Mouse (Mus musculus) neural tube, embryonic 11.5 days (tissue): ENCODE measurements around the gene Ddx25. TPM values are rescaled to one million over a fixed set of nuclear protein-coding genes. Genes with fewer than 3 reads are reported as not detected.

Experiments used
- ATAC-seq: fragments of 200-750 bp; cut with Nextera tagmentation; 2 replicates; pipeline ENCODE4 v1.8.0; 2017; ENCODE audit warnings: moderate number of reproducible peaks, mild to moderate bottlenecking, moderate TSS enrichment, moderate library complexity; ENCODE audit not compliant: insufficient read depth, low FRiP score, low TSS enrichment
- DNase-seq: peaks from one replicate; pipeline ENCODE4 v3.0.0-alpha.2; 2015; ENCODE audit warnings: low spot score
- H3K27ac ChIP-seq: fragments of 300-500 bp; sonication (generic); 2 replicates; pipeline ENCODE4 v1.5.1; 2014; ENCODE audit warnings: low read depth, mild to moderate bottlenecking, low read length
- H3K27me3 ChIP-seq: fragments of 300-500 bp; sonication (generic); 2 replicates; pipeline ENCODE4 v1.6.1; 2014; ENCODE audit warnings: mild to moderate bottlenecking, low read length, mixed read lengths; ENCODE audit not compliant: control insufficient read depth, insufficient read depth
- H3K36me3 ChIP-seq: fragments of 300-500 bp; sonication (generic); 2 replicates; pipeline ENCODE4 v1.6.1; 2014; ENCODE audit warnings: mild to moderate bottlenecking, low read length, moderate library complexity, mixed read lengths; ENCODE audit not compliant: control insufficient read depth, insufficient read depth
- H3K4me1 ChIP-seq: fragments of 300-500 bp; sonication (generic); 2 replicates; pipeline ENCODE4 v1.6.1; 2014; ENCODE audit warnings: low read length, mixed read lengths; ENCODE audit not compliant: control insufficient read depth, insufficient read depth
- H3K4me2 ChIP-seq: fragments of 300-500 bp; sonication (generic); 2 replicates; pipeline ENCODE4 v1.6.1; 2014; ENCODE audit warnings: low read depth, mild to moderate bottlenecking, moderate library complexity
- H3K4me3 ChIP-seq: fragments of 300-500 bp; sonication (generic); 2 replicates; pipeline ENCODE4 v1.5.1; 2014; ENCODE audit warnings: low read depth, low read length
- H3K9ac ChIP-seq: fragments of 300-500 bp; sonication (generic); 2 replicates; pipeline ENCODE4 v1.6.1; 2014; ENCODE audit warnings: mild to moderate bottlenecking, low read length
- H3K9me3 ChIP-seq: fragments of 300-500 bp; sonication (generic); 2 replicates; pipeline ENCODE4 v1.6.1; 2016; ENCODE audit warnings: low read length; ENCODE audit not compliant: control insufficient read depth
- WGBS: fragments of 180-500 bp; shearing (Covaris S2); extraction: QIAGEN DNeasy Blood & Tissue Kit; methylation state at CpG from one replicate; pipeline ENCODE4 v1.1.7; 2014; 5-methylcytosine and 5-hydroxymethylcytosine counted together
- polyA plus RNA-seq: library from polyadenylated mRNA; unstranded; fragments of >200 nt; fragmentation: Nextera tagmentation; extraction: Ambion mirVana; gene quantifications from 2 replicates; pipeline ENCODE4 v1.2.1, GENCODE M21; 2014

Gene Ddx25
- polyA plus RNA-seq, 1 experiment from 2014 or later = 11.4 TPM

DNA sequence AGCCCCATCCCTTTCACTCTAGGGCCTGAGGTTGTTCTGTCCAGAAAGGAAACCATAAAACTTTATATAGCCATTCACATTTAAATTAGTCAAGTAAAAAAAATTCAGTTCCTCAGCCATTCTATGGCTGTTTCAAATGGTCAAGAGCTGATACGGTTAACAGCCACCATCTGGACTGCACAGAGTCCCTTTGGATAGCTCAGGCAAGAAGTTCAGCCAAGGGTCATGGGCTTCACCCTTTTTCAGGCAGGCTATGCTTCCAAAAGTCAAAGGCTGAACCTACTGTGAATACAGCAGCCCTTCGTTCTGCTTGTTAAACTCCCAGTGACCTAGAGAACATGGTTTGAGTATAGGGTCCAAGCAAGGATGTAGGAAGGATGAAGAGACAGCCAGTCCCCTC is 13.7 kb downstream of the Ddx25 start:
- H3K9me3 ChIP-seq = no peaks in the 10 kb centered on the region
- H3K9ac ChIP-seq = no peak overlapping the region
- no peaks in the 10 kb centered on the region for H3K36me3 ChIP-seq
- no peaks in the 10 kb centered on the region for H3K4me1 ChIP-seq
- WGBS = 21% methylated on average over 2 of the region's 2 CpGs
- 0 out of 2 replicates have a peak, but pooled peaks have one; percentile 42 for ATAC-seq
- H3K27me3 ChIP-seq = no peaks in the 10 kb centered on the region
- H3K4me2 ChIP-seq = no peak overlapping the region
- H3K27ac ChIP-seq = no peak overlapping the region
- H3K4me3 ChIP-seq = no peak overlapping the region
- no peak for DNase-seq

GRCm38 (mm10) chr9:35543099-35543860 is 15.0 kb downstream of the Ddx25 start:
- WGBS = 81% methylated on average over 14 of the region's 14 CpGs
- Histone ChIP-seq H3K4me3 (no peak overlapping the region), H3K27me3 (no peaks in the 10 kb centered on the region), H3K36me3 (no peaks in the 10 kb centered on the region), H3K9me3 (no peaks in the 10 kb centered on the region), H3K27ac (no peak overlapping the region), H3K4me1 (no peaks in the 10 kb centered on the region), H3K4me2 (no peak overlapping the region), H3K9ac (no peak overlapping the region)
- ATAC-seq (no peak), DNase-seq (no peak)

DNA sequence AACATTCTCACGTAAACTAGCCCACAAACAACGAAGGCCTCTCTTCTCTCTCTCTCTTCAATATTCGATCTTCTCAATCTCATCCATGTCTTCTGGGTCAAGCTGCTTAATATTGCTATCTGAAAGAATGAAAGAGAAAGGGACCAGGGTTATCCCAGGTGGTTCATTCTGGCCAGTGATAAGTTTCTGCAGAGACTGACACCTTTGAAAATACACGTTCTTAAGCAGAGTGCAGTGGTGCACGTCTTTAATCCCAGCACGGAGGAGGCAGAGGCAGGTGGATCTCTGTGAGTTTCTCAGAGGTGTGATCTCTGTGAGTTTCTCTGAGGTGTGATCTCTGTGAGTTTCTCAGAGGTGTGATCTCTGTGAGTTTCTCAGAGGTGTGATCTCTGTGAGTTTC is 16.4 kb downstream of the Ddx25 start:
- 75% methylated on average over 6 of the region's 6 CpGs for WGBS
- no peaks in the 10 kb centered on the region for H3K4me1 ChIP-seq
- ATAC-seq (no peak), DNase-seq (no peak)
- no peak overlapping the region for H3K9ac ChIP-seq
- H3K4me3 ChIP-seq = no peak overlapping the region
- no peak overlapping the region for H3K4me2 ChIP-seq
- no peaks in the 10 kb centered on the region for H3K36me3 ChIP-seq
- H3K27me3 ChIP-seq = no peaks in the 10 kb centered on the region
- H3K27ac ChIP-seq = no peak overlapping the region
- no peaks in the 10 kb centered on the region for H3K9me3 ChIP-seq

- Histone ChIP-seq H3K4me1 (no peaks in the 10 kb centered on the region), H3K27me3 (no peaks in the 10 kb centered on the region), H3K27ac (no peak overlapping the region), H3K36me3 (no peaks in the 10 kb centered on the region), H3K9me3 (no peaks in the 10 kb centered on the region), H3K9ac (no peak overlapping the region), H3K4me2 (no peak overlapping the region), H3K4me3 (no peak overlapping the region)
- 9% methylated on average over 6 of the region's 6 CpGs for WGBS
- DNase-seq (peak; percentile 85), ATAC-seq (peak; percentile 56)
Measured at GRCm38 (mm10) chr9:35541488-35541887, 16.8 kb downstream of the Ddx25 start.

DNA sequence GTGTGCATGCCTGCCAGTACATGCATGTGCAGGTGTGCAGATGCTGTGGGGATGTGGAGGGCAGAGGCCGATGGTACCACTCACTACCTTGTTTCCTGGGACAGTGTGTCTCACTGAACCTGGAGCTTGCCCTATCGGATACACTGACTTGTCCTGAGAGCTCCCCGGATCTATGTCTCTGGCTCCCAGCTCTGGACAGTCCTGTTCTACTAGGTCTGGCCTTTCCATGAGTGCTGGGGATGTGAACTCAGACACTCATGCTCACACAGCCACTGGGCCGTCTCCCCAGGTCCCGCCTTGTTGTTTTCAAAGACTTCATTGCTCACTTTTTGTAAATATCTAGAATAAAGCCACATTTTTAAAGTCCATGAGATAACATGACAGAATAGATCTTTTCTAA is 17.3 kb downstream of the Ddx25 start:
- Histone ChIP-seq H3K27ac (no peak overlapping the region), H3K4me2 (no peak overlapping the region), H3K27me3 (no peaks in the 10 kb centered on the region), H3K9me3 (no peaks in the 10 kb centered on the region), H3K36me3 (no peaks in the 10 kb centered on the region), H3K4me3 (no peak overlapping the region), H3K4me1 (no peaks in the 10 kb centered on the region), H3K9ac (no peak overlapping the region)
- ATAC-seq = no peak
- no peak for DNase-seq
- 90% methylated on average over 5 of the region's 5 CpGs for WGBS

DNA sequence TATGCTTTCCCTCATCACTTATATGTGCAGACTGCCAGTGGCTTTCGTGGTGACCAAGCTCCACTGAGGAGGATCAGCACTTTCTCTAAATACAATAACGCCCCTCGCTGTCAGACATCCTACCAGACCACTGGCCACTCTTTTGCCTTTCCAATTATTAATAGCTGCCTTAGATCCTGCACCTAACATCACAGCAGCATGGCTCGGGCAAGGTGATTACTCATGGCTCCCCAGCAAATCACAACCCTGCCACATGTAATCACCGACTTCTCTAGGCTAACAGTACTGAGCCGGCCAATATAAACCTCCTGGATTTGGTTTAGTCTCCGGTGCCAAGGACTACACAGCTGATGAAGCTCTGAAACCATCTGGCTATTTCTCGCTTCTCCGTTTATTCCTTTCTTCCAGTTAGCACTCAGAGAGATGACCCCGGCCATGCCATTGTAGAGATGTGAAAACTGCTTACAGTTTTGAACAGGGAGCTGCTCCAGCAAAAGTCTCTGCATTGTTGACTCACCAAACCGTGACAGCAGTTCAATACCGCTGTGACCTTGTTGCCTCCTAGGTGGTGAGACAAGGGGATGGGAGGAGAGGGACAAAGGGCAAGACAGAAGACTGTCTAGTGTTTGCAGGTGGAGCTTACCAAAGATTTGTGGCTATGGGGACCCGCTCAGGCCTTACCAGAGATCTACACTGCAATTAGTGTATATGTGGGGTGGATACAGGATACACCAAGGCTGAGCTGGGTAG is 19.2 kb downstream of the Ddx25 start:
- H3K4me3 ChIP-seq = no peak overlapping the region
- no peak overlapping the region for H3K4me2 ChIP-seq
- DNase-seq = no peak
- H3K27me3 ChIP-seq = no peaks in the 10 kb centered on the region
- H3K4me1 ChIP-seq = no peaks in the 10 kb centered on the region
- ATAC-seq = no peak
- WGBS = 84% methylated on average over 13 of the region's 13 CpGs
- no peak overlapping the region for H3K27ac ChIP-seq
- no peak overlapping the region for H3K9ac ChIP-seq
- no peaks in the 10 kb centered on the region for H3K9me3 ChIP-seq
- no peaks in the 10 kb centered on the region for H3K36me3 ChIP-seq

DNA sequence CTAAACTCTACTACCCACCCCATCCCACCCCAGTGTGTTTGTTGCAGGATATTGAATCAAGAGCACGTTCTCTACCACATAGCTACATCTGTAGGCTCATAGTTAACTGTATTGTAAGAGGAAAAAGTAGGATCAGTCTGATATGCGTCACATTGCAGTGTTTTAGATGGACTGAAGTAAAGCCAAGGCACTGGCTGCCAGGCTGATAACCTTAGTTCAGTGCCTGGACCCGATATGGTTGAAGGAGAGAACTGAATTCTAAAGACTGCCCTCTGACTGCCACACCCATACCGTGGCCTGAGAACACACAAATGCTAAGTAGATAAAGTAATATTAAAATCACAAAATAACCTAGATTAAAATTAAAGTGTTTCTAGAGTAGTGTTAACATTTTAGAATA is 22.5 kb downstream of the Ddx25 start:
- no peak for ATAC-seq
- Histone ChIP-seq H3K36me3 (no peaks in the 10 kb centered on the region), H3K4me3 (no peak overlapping the region), H3K4me1 (no peaks in the 10 kb centered on the region), H3K9ac (no peak overlapping the region), H3K27ac (no peak overlapping the region), H3K27me3 (no peaks in the 10 kb centered on the region), H3K4me2 (no peak overlapping the region), H3K9me3 (no peaks in the 10 kb centered on the region)
- 87% methylated on average over 4 of the region's 4 CpGs for WGBS
- DNase-seq = no peak

DNA sequence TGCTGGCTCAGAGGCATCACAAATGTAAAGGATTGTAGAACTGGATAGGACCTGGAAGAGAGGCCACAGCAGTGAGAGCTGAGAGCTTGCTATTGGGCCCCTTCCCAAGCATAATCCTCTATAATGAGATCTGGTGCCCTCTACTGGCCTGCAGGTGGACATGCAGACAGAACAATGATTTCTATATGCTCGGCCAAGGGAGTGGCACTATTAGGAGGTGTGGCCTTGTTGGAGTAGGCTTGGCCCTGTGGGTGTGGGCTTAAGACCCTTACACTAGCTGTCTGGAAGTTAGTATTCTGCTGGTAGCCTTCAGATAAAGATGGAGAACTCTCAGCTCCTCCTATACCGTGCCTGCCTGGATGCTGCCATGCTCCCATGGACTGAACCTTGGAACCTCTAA is 23.2 kb downstream of the Ddx25 start:
- no peak overlapping the region for H3K9ac ChIP-seq
- H3K4me3 ChIP-seq = no peak overlapping the region
- DNase-seq (peak; percentile 77), ATAC-seq (peak; percentile 86)
- no peak overlapping the region for H3K4me2 ChIP-seq
- H3K36me3 ChIP-seq = no peaks in the 10 kb centered on the region
- H3K4me1 ChIP-seq = no peaks in the 10 kb centered on the region
- H3K27ac ChIP-seq = no peak overlapping the region
- no peaks in the 10 kb centered on the region for H3K9me3 ChIP-seq
- 15% methylated on average over 2 of the region's 2 CpGs for WGBS
- H3K27me3 ChIP-seq = no peaks in the 10 kb centered on the region

DNA sequence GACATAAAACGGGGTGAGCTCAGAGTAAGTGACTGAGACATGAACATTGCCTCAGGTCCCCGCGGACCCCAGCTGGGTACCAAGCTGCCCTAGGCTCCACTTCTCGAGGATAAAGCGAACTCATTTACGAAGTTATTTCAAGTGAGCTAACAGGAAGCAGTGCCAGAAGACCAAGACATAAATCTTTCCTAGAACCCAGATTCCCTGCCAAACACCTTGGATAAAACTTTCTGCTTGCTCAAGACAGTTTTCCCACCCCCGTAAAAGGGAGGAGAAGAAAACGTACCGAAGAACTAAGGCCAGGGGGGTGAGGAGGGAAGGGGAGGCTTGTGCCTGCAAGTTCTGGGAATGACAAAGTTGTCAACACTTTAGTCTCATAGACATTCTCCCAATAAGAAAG is 25.1 kb downstream of the Ddx25 start:
- ATAC-seq (no peak), DNase-seq (no peak)
- Histone ChIP-seq H3K4me3 (no peak overlapping the region), H3K4me2 (no peak overlapping the region), H3K27me3 (no peaks in the 10 kb centered on the region), H3K4me1 (no peaks in the 10 kb centered on the region), H3K9ac (no peak overlapping the region), H3K9me3 (no peaks in the 10 kb centered on the region), H3K36me3 (no peaks in the 10 kb centered on the region), H3K27ac (no peak overlapping the region)
- 66% methylated on average over 9 of the region's 9 CpGs for WGBS
